Mouse (Mus musculus) c-Kit-positive CD71-positive TER-119-negative erythroid progenitor cells, embryonic 14.5 days (primary cell): ENCODE data around the gene Spag5.

Experiments
- DNase-seq: peaks from one replicate; pipeline ENCODE4 v3.0.0-alpha.2; 2013; ENCODE audit warnings: low read depth

The Spag5 gene

GRCm38 (mm10) chr11:78349441-78350358 lies 48.4 kb downstream of the Spag5 start:
- DNase-seq, result no peak

GRCm38 (mm10) chr11:78353081-78353480 lies 51.8 kb downstream of the Spag5 start:
- no peak for DNase-seq

- DNase-seq, result no peak
Measured at GRCm38 (mm10) chr11:78354905-78355304, 53.6 kb downstream of the Spag5 start.

GRCm38 (mm10) chr11:78355471-78356238 lies 54.3 kb downstream of the Spag5 start:
- peak; percentile 44 for DNase-seq

GRCm38 (mm10) chr11:78358330-78359007 lies 57.1 kb downstream of the Spag5 start:
- DNase-seq, result peak; percentile 53

- DNase-seq, result peak; percentile 80
Measured at GRCm38 (mm10) chr11:78360125-78360788, 58.9 kb downstream of the Spag5 start.

GRCm38 (mm10) chr11:78360789-78361131 lies 59.4 kb downstream of the Spag5 start:
- DNase-seq, result no peak

- no peak for DNase-seq
Measured at GRCm38 (mm10) chr11:78363309-78364007, 62.1 kb downstream of the Spag5 start.

GRCm38 (mm10) chr11:78364103-78364502 lies 62.8 kb downstream of the Spag5 start:
- no peak for DNase-seq

- DNase-seq, result no peak
Measured at GRCm38 (mm10) chr11:78367456-78368225, 66.3 kb downstream of the Spag5 start.

GRCm38 (mm10) chr11:78370389-78370788 lies 69.1 kb downstream of the Spag5 start:
- no peak for DNase-seq

- no peak for DNase-seq
Measured at GRCm38 (mm10) chr11:78371711-78372110, 70.4 kb downstream of the Spag5 start.
